Mouse (Mus musculus) WW6 (cell line): Measurements from ENCODE around the gene AI661453.
A peak's percentile ranks its signal among the peaks of the same experiment; 100 is the strongest.
"Not testable (repeated sequence)": the region's sequence is repeated elsewhere in the genome, so short reads cannot be mapped to it uniquely, and the experiment has no call there.

Experiments
- DNase-seq: peaks from one replicate; pipeline ENCODE4 v3.0.0-alpha.2; 2013; ENCODE audit warnings: low read depth, low spot score

Gene AI661453

DNA sequence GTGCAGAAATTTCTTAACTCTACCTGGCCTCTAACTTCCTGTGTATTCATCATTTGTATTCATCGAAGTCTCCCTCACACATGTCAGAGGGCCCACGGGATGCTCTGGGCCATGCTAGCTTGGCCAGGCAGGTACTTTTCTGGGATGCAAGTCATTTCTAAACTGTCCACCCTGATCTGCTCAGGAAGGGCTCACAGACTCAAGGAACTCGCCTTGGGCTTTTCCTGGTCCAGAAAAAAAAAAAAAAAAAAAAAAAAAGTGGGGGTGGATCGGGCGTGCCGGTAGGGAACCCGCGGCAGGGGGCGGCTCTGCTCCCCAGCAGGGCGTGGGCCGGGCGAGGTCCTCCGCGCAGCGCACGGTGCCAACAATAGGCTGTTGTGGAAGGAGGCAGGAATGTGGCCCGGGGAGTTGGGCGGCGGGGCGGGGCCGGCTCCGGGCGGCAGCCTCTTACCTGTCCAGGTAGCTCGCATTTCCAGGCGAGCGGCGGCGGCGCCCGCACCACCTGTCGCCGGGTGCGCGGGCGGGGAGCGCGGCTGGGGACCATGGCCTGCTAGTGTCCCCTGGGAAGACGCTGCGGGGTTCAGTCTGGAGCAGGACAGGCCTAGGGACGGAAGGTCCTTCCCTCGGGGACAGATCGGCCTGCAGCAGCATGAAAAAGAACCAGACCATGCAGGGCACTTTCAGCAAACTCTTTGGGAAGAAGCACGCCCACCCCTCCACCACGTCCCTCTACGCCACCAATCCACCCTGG lies at the start of gene AI661453:
TSS of gene AI661453 (plus strand) at position 460 of the 751 bp plus-strand sequence.
- DNase-seq: no peak

DNA sequence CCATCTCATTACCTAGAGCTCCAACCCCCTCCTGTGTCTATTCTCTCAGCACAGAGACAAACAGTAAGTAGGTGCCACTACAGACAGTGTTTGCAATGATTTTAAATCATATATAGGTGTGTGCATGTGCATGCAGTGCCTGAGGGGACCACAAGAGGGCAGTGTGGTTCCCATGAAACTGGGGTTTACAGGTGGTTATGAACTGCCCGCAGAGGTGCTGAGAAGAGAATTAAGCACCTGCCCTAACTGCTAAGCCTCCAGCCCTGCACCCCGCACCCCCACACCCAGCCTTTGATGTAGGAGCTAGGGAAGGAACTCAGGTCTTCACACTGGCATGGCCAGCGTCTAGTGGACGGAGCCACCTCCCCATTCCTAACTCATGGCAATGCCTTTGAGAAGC lies 49.8 kb upstream of the AI661453 start:
- no peak for DNase-seq

DNA sequence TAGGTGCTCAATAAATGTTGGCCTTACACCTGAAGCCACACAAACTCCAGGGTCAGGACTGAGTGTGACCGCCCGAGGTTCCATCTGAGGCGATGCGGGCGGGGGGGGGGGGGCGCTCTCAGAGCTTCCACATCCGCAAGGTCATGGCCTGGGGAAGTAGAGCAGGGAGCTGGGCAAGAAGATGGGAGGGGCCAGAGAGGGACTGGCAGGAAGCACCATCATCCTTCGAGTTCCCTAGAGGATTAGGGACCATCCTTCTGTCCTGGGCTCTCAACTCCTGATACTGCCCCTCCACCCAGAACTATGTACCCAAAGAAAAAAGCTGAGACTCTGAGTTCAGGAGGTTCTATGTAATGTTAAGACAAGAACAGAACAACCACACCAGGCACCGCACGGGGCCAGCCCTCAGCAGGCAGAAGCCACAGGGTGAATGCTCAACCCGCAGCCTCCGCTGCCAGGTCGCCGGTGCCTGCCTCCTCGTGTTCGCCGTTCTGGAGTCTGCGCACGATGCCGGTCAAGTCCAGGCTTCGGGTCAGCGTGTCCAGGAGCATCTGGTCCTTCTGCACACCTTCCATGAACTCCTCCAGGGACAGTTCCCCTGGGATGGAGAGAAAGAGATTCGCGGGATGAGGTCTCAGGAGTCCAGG lies 42.1 kb upstream of the AI661453 start:
- DNase-seq: no peak

DNA sequence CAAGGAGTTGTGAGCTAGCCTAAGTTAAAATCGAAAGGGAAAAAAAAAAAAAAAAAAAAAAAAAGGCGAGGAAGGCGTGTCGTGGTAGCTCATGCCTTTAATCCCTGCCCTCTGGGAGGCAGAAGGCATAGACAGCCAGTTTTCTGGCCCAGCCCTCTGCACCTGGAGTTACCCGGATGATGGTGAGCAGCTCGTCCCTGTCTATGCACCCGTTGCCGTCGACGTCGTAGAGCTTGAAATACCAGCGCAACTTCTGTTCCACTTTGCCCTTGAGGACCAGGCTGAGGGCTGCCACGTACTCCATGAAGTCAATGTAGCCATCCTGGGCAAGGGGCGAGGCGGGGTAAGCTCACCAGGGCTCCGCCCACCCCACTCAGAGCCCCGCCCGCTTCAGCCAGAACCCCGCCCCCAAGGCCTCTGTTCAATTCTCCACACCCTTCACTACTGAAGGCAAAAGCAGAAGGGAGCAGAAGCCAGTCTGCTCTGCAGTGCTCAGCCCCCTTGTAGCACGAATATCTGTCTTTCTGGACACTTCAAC lies 41.0 kb upstream of the AI661453 start:
- DNase-seq: no peak

DNA sequence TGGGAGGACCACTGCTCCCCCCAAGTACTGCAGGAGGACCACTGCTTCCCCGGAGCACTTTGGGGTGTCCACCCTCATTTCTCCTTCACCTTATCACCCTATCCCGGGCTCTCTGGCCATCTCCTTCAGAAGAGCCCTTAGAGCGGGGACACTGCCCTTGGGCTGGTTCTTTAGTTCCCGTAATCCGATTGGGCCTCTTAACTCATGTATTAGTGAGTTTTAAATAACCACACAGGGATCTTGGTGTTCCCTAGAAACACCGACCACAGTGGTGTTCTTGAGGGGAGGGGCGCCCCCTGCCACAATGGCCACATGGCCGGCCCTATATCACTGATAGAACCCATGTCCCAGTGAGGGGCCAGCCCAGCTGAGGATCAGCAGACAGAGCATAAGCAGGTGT lies 37.3 kb upstream of the AI661453 start:
- no peak for DNase-seq

DNA sequence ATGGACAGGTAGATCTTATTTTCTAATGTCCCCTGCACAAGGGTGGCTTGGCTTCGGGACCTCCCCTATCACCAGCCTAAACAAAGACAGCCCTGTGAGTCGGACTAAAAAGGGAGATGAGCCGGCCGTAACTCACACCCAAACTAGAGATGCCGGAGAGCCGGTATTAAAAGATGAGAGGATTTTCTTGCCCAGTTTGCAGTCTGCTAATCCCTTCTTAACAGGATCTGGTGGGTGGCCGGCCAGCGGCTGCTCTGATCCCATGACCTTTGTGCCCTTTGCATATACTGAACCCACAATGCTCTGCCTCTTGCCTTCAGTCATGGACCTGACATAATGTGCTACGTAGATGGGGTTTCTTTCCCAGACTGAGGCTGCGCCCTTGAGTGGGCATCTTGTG lies 36.0 kb upstream of the AI661453 start, which contains the start of gene Guca1a:
TSS of gene Guca1a (minus strand) at position 134 of the 400 bp plus-strand sequence.
- no peak for DNase-seq

DNA sequence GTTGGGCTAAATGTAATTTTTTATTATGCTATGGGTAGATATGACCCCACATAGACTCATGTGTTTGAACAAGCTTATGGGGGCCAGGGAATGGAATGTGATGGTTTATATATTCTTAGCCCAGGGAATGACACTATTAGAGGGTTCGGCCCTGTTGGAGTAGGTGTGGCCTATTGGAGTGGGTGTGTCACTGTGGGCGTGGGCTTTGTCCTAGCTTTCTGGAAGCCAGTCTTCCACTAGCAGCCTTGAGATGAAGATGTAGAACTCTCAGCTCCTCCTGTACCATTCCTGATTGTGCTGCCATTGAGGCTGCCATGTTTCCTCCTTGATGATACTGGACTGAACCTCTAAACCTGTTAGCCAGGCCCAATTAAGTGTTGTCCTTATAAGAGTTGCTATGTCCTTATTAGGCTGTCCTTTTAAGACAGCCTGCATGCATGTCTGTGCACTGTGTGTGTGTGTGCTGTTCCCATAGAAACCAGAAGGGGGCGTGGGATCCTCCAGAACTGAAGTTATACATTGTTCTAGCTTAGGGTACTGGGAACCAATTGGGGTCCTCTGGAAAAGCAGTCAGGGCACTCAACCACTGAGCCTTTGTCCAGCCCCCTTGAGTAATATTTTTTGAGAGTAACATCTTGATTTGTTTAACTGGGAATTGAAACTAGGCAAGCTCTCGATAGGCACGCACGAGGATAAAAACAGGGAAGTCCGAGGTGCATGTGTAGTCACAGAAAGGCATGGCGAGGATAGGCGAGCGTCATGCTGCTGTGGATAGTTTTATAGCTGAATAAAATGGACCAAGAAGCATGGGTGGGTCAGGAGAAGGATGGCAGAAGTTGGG lies 28.5 kb upstream of the AI661453 start:
- no peak for DNase-seq

DNA sequence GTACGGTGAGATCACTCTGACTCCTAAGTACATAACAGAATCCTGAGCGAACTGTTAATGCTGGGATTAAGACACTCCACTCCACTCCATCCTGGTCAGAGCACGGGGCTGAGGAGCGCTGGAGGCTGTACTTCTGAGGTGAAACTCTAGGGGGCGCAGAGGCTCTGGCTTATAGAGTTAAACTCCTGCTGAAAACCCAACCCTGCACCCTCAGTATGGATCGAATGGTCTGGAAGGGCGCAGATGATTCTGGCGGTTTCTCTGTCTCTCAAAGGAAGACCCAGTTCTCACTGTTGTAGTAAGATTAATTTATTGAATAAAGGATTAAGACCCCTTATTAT lies 27.9 kb upstream of the AI661453 start:
- DNase-seq: no peak

DNA sequence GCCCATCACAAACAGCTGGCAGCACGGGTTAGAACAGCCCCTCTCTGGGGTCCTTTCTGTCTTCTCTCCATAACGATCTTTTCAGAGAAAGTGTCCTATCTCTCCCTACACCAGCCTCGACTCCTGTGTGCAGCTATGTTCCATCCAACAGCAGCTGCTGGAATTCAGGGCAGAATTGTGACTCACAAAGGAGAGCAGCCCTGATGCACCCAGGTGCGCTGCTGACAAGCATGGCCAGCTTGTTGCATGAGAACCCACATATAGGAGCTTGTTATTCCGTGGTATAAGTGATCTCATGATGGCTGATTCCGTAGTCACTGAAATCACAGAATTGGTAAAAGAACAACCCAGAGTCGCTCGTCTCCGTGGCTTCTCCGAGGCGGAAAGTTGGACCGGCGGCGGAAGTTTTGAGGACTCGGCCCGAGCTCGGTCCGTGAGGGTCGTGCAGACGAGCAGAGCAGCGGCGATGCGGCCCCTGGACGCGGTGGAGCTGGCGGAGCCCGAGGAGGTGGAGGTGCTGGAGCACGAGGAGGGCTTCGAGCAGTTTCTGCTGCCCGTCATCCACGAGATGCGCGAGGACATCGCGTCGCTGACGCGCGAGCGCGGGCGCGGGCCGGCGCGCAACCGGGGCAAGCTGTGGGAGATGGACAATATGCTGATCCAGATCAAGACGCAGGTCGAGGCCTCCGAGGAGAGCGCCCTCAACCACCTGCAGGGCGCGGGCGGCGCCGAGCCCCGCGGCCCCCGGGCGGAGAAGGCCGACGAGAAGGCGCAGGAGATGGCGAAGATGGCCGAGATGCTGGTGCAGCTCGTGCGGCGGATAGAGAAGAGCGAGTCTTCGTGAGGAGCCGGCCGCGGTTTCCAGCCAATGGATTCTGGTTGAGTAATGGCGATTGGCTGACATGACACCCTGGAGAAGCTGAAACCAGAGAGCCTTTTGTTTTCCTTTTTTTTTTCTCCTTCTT lies 26.2 kb upstream of the AI661453 start:
- DNase-seq: not testable (repeated sequence)

DNA sequence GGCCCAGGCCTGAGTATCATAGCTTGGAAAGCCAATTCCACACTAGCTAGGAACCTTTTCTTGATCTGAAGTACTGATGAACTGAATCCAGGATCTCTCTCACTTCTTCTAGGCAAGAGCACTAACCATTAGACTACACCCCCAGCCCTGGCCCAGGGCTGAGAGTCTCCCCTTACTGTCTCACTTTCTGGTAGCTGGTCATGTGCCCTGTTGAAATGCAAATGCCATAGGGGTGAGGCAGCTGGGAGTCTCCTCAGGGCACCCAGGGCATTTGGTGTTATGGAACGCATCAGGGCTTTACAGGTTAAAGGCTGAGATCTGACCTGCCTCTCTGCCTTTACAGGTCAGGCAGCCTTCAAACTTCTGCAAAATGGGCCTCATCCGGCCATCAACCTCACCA lies 16.2 kb upstream of the AI661453 start:
- no peak for DNase-seq

DNA sequence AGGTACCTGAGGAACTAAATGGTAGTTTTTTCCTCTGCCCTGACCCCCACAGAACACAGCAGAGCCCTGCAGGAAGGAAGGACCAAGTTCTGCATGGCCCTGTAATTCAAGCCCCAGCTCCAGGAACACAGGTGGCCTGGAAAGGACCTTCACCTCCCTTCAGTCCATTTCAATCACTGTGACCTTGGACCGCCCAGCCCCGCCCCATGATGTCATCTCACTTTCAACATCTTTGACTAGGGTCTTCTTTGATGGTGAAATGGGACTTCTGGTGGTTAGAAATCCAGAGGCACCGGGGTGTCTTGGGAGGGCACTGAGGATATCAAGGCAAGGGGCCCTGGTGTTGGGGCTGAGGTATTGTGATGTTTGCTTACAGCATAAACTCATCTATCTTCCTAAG lies 14.8 kb upstream of the AI661453 start:
- no peak for DNase-seq

DNA sequence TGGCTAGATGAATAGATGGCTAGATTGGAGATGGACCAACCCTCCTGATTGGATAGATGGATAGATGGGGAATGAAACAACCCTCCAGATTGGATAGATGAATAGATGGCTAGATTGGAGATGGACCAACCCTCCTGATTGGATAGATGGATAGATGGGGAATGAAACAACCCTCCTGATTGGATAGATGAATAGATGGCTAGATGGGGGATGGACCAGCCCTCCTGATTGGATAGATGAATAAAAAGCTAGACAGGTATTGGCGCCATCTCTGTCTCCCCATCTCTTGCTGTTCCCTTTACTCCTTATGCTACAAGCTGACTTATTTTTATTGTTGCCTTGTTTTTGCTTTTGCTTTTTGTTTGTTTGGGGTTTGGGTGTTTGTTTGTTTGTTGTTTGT lies 13.8 kb upstream of the AI661453 start:
- not testable (repeated sequence) for DNase-seq

DNA sequence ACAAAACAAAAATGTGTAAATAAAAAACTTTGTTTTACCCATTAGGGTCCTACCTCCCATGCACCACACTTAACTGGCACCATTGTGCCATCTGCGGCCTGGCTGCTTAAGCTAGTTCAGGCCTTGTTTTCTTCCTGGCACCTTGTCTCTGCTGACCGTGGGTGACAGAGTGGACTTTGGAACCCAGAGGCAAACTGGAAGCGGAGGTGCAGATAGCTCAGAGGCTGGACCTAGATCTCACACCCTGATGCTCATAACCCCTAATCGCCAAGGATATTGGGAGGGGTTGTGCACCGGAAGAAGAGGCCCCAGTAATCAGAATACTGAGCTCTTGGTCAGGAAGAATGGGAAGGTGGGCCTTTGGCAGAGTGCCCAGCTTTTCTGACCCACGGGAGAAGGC lies 12.2 kb upstream of the AI661453 start:
- DNase-seq: no peak

DNA sequence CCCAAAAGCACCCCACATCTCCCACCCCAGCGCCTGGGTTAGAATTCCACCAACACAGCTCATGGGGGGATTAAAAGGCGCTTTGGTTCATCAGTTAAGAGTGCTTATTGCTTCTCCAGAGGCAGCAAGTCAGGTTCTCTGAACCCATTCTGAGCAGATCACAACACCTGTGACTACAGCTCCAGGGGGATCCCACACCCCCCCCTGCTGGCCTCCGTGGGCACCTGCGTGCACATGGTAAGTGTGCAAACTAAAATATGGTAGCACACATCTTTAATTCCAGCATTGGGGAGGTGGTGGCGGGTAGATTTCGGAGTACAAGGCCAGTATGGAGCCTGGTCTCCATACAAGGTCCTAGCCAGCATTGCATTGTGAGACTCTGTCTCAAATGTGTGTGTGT lies 9.1 kb upstream of the AI661453 start:
- no peak for DNase-seq

DNA sequence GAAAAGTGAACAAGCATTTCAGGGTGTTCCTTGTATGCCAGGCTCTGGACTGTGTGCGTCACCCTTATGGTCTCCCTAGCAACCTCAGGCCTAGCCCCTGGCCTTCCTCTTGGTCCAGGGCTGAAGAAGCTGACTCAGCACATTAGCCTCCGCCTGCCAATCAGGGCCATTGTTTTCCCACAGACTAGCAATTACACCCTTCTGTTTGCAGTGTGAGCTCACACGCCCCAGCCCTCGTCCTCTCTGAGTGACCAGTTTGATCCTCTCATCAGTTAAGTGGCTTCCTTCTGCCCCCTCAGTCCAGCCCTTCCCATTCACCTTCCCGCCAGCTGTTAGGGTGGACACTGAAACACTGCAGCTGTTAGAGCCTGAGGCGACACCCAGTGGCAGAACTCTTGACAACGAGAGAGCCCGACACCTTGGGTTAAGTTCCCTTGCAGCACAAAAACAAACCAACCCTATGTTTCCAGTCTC lies 7.5 kb upstream of the AI661453 start:
- no peak for DNase-seq

DNA sequence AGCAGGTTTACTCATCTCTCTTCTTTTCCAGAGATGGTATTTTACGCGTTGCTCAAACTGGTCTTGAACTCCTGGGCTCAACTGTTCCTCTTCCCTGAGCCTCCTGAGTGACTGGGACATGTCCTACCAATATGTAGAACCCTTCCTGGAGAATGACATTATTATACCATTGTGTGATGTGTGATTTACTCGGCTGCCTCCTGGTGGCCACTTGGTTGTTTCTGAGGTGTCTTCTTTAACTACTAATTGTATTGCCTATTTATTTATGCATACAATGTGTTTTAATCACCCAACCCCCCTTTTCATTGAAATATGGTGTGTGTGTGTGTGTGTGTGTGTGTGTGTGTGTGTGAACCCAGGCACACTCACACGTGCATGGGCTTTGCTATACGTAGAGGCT lies 5.6 kb upstream of the AI661453 start:
- no peak for DNase-seq

DNA sequence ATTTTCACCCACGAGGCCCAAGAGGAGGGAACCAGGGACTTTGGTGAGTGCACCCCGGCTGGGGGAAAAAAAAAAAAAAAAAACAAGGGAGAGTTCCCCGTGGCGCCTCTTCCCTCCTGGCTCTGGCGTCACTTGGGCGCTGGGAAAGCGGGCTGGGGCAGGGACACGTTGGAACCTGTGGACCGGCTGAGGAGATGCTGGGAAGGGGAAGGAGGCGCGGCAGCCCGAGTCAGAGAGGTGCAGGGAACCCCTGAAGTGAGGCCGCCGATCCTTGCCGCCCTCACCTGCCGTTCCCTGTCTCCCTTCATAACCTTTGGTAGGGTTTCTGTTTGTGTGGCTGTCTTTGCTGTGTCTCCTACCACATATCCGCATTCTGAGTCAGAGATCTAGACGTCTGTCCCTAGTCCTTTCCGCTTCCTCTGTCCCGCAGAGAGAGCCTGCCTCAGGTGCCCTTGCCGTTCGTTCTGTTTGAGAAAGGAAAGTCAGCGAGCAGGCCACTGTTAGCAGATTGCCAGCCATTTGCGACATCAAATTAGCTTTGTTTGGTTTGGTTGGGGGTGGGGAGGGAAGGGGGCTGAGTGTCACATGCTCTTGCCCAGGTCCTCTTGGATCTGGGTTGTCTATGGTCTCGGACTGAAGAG lies 612 bp downstream of the AI661453 start, which contains the start of gene 1700001C19Rik:
TSS of gene 1700001C19Rik (minus strand) at position 470 of the 641 bp plus-strand sequence.
- no peak for DNase-seq

DNA sequence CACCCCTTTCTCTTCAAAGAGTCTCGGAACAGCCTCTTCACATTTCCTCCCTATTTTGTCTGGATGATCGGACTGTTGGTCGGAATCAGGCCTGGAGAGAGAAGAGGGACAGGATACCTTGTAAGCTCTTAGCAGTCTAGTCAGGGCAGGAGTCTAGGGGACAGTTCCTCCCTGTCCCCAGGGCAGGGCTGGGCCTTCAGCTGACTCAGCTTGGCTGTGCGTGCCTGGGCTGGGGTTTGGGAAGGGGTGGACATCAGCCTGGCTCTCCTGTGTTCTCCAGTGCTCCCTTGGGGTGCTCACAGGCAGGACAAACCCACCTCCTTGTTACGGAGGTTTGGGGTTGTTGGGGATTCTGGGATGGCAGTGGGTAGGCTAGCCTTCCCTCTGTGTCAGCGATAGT lies 2.2 kb downstream of the AI661453 start:
- no peak for DNase-seq

DNA sequence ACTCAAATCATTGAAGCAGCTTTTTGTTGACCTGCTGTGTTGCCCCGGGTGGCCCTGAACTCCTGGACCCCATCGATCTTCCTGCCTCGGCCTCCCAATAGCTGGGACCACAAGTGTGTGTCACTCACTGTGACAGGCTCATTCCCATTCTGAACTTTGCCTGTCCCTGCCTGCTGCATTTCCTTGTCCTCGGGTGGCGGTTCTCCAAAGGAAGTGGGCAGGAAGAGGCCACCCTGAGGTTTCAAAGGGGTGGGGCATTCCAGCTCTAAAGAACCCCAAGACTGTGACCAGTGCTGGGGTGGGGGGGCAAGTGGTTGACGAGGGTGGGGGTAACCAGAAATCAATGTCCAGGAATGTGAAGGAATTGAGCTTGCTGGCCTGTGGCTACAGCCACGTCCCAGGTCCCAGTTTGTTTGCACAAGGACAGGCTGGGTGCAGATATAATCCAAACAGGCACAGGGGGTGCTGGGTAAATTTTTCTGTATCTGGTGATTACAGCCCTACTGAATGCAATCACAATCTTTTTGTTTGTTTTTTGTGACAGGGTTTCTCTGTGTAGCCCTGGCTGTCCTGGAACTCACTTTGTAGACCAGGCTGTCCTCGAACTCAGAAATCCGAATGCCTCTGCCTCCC lies 3.1 kb downstream of the AI661453 start:
- DNase-seq: no peak

DNA sequence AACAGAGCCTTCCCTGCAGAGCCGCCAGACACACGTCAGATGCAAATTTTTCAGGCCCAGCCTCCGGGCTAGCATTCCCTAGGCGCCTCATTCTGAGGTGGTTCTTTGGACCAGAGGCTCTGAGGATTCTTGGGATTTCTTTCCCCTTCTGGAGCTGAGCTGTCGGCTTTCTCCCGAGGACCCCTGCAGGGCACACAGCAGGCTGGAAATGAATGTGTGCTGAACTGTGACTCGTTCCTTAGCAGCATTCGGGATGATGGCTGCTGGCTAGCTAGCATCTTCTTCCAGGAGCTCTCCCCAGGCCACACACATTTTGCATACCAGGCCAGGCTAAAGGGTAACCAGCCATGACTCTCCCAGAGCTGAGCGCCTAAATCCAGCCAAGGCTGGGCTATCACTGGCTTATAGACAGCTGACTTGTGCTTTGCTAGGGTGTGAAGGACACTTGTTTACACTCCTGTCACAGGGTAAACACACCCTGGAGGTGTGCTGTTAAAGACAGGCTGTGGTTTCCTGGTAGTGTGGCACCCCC lies 4.0 kb downstream of the AI661453 start:
- DNase-seq: peak; percentile 20
